Mouse (Mus musculus): ENCODE results near the gene Tbx10. TPM values are rescaled to one million over a fixed set of nuclear protein-coding genes. Genes with fewer than 3 reads are reported as not detected.

The Tbx10 gene
- total RNA-seq, 1 experiment = not detected

DNA sequence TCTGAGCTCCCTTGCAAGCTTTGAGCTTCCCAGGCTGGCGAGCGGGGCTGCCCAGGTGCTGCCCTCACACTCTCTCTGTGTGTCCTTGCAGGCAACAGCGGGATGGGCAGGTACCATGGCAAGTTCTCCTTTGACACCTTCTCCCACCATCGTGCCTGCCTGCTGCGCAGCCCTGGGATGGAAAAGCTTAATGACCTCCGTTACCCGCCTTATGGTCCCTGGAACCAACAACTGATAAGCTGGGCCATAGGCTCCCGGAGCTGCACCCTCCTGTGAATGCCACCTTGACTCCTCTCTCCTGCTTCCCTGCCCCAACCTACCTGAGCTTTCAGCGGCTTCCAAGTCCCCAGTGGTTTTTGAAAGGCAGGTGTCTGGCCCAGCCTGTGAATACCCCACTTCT is 11.6 kb upstream of the Tbx10 start:
- H3K4me1 ChIP-seq (ENCODE audit: control insufficient read depth in 2 of 2, insufficient read depth in 2 of 2, low read length in 2 of 2, poor library complexity in 1 of 2) = peaks cover 0 to 11% of the 10 kb centered on the region in 2 experiments; a peak in 2 of 4 replicates
- no peaks in the 10 kb centered on the region for H3K9me3 ChIP-seq (ENCODE audit: control insufficient read depth, insufficient read depth, low read depth, low read length)
- H3K27ac ChIP-seq (ENCODE audit: insufficient read depth, low read depth, low read length, poor library complexity, severe bottlenecking) = no peak overlapping the region
- in situ Hi-C loops (cut with MboI; ENCODE audit: low sequenced_read_pairs in 2 of 2, unreplicated experiment in 2 of 2) = no loop called here
- TF ChIP-seq CHD2 (IDR thresholded peaks at IDR 0.05; ENCODE audit: low read depth, low read length) (no peak), ZC3H11A (IDR thresholded peaks at IDR 0.05; ENCODE audit: borderline replicate concordance, low read depth, low read length) (no peak), HCFC1 (IDR thresholded peaks at IDR 0.05; ENCODE audit: borderline replicate concordance, insufficient read depth, low read length) (no peak), ZNF384 (IDR thresholded peaks at IDR 0.05; ENCODE audit: low read depth, low read length) (no peak), MAFK (IDR thresholded peaks at IDR 0.05; ENCODE audit: insufficient read depth, low read depth, low read length) (no peak)
- no peak for DNase-seq (ENCODE audit: low read depth, low spot score)
- H3K36me3 ChIP-seq (ENCODE audit: control insufficient read depth, insufficient read depth, low read length, poor library complexity, severe bottlenecking) = no peaks in the 10 kb centered on the region
- no peak overlapping the region for H3K9ac ChIP-seq (ENCODE audit: insufficient read depth, low read depth, low read length, poor library complexity, severe bottlenecking)
- H3K4me3 ChIP-seq (ENCODE audit: insufficient read depth in 1 of 2, low read depth in 1 of 2, low read length in 2 of 2, poor library complexity in 1 of 2, severe bottlenecking in 1 of 2) = no peak overlapping the region

GRCm38 (mm10) chr19:3983527-3984200 is 8.9 kb upstream of the Tbx10 start:
- DNase-seq (ENCODE audit: low read depth, low spot score) = no peak
- in situ Hi-C loops (cut with MboI; ENCODE audit: low sequenced_read_pairs in 2 of 2, unreplicated experiment in 2 of 2) = no loop called here
- no peak overlapping the region for H3K4me3 ChIP-seq (ENCODE audit: insufficient read depth in 1 of 2, low read depth in 1 of 2, low read length in 2 of 2, poor library complexity in 1 of 2, severe bottlenecking in 1 of 2)
- TF ChIP-seq ZNF384 (IDR thresholded peaks at IDR 0.05; ENCODE audit: low read depth, low read length) = no peak
- TF ChIP-seq HCFC1 (IDR thresholded peaks at IDR 0.05; ENCODE audit: borderline replicate concordance, insufficient read depth, low read length) = no peak
- TF ChIP-seq MAFK (IDR thresholded peaks at IDR 0.05; ENCODE audit: insufficient read depth, low read depth, low read length) = no peak
- no peak for TF ChIP-seq ZC3H11A (IDR thresholded peaks at IDR 0.05; ENCODE audit: borderline replicate concordance, low read depth, low read length)
- TF ChIP-seq CHD2 (IDR thresholded peaks at IDR 0.05; ENCODE audit: low read depth, low read length) = no peak
- no peaks in the 10 kb centered on the region for H3K9me3 ChIP-seq (ENCODE audit: control insufficient read depth, insufficient read depth, low read depth, low read length)
- no peaks in the 10 kb centered on the region for H3K36me3 ChIP-seq (ENCODE audit: control insufficient read depth, insufficient read depth, low read length, poor library complexity, severe bottlenecking)
- no peak overlapping the region for H3K9ac ChIP-seq (ENCODE audit: insufficient read depth, low read depth, low read length, poor library complexity, severe bottlenecking)
- peaks cover 0 to 25% of the 10 kb centered on the region in 2 experiments; a peak in 2 of 4 replicates for H3K4me1 ChIP-seq (ENCODE audit: control insufficient read depth in 2 of 2, insufficient read depth in 2 of 2, low read length in 2 of 2, poor library complexity in 1 of 2)
- no peak overlapping the region for H3K27ac ChIP-seq (ENCODE audit: insufficient read depth, low read depth, low read length, poor library complexity, severe bottlenecking)

DNA sequence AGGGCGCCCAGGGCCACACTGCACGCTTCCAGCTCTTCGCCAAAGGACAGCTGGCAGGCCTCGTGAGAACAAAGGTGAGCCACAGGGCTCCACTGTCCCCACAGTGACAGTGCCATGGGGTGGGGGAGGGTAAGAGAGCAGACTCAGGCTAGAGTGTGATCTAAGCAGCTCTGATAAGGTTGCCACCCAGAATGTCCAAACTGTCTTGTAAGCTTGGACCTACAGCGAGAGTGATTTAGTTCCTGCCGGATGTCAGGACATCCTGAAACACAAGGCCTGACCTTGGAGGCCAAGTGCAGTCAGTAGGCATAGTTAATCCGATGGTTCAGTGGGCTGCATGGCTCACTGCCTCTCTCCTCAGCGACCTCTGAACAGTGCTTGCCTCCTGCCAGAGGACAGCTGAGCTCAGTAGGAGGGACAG is 7.3 kb upstream of the Tbx10 start:
- peaks cover 0 to 25% of the 10 kb centered on the region in 2 experiments; a peak in 2 of 4 replicates for H3K4me1 ChIP-seq (ENCODE audit: control insufficient read depth in 2 of 2, insufficient read depth in 2 of 2, low read length in 2 of 2, poor library complexity in 1 of 2)
- DNase-seq (ENCODE audit: low read depth, low spot score) = no peak

DNA sequence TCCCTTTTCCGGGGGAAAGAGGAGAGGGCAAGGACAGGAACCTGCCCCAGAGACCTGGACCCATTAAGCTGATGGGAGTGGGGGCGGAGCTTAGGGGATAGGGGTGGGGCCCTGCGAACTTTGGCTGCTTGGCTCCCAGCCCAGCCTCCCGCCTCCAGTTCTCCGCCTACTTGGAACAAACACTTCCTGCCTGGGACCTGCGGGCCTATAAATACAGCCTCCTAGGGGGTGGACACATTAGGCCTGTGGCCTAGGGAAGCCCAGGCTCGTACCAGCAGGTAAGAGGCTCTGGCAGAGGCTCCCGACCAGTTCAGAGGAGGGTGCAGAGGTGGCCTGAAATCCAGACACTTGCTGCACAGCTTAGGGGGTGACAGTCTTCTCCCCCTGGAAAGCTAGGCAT is 6.2 kb upstream of the Tbx10 start, which contains the start of gene Acy3:
Acy3 (plus strand) TSS at position 237 of the 400 bp plus-strand sequence.
- 0 out of 2 replicates have a peak within 1 kb of the TSS, but pooled peaks have one; percentile 28 for H3K9ac ChIP-seq (ENCODE audit: insufficient read depth, low read depth, low read length, poor library complexity, severe bottlenecking)
- TF ChIP-seq HCFC1 (IDR thresholded peaks at IDR 0.05; ENCODE audit: borderline replicate concordance, insufficient read depth, low read length) (no peak), CHD2 (IDR thresholded peaks at IDR 0.05; ENCODE audit: low read depth, low read length) (no peak), ZNF384 (IDR thresholded peaks at IDR 0.05; ENCODE audit: low read depth, low read length) (no peak), MAFK (IDR thresholded peaks at IDR 0.05; ENCODE audit: insufficient read depth, low read depth, low read length) (no peak), ZC3H11A (IDR thresholded peaks at IDR 0.05; ENCODE audit: borderline replicate concordance, low read depth, low read length) (no peak)
- H3K27ac ChIP-seq (ENCODE audit: insufficient read depth, low read depth, low read length, poor library complexity, severe bottlenecking) = no peak within 1 kb of the TSS
- peaks cover 0 to 25% of the 10 kb centered on the region in 2 experiments; a peak in 2 of 4 replicates for H3K4me1 ChIP-seq (ENCODE audit: control insufficient read depth in 2 of 2, insufficient read depth in 2 of 2, low read length in 2 of 2, poor library complexity in 1 of 2)
- peak; percentile 56 for DNase-seq (ENCODE audit: low read depth, low spot score)
- no peaks in the 10 kb centered on the region for H3K36me3 ChIP-seq (ENCODE audit: control insufficient read depth, insufficient read depth, low read length, poor library complexity, severe bottlenecking)
- 0 out of 4 replicates have a peak within 1 kb of the TSS, but pooled peaks of 1 of the 2 experiments have one; percentile 10 for H3K4me3 ChIP-seq (ENCODE audit: insufficient read depth in 1 of 2, low read depth in 1 of 2, low read length in 2 of 2, poor library complexity in 1 of 2, severe bottlenecking in 1 of 2)
- H3K9me3 ChIP-seq (ENCODE audit: control insufficient read depth, insufficient read depth, low read depth, low read length) = no peaks in the 10 kb centered on the region
- in situ Hi-C loops (cut with MboI; ENCODE audit: low sequenced_read_pairs in 2 of 2, unreplicated experiment in 2 of 2) = no loop called here

More for the DNA sequence above, 7.3 kb upstream of the Tbx10 start:
- Histone ChIP-seq H3K4me3 (ENCODE audit: insufficient read depth in 1 of 2, low read depth in 1 of 2, low read length in 2 of 2, poor library complexity in 1 of 2, severe bottlenecking in 1 of 2) (no peak overlapping the region), H3K36me3 (ENCODE audit: control insufficient read depth, insufficient read depth, low read length, poor library complexity, severe bottlenecking) (no peaks in the 10 kb centered on the region), H3K9me3 (ENCODE audit: control insufficient read depth, insufficient read depth, low read depth, low read length) (no peaks in the 10 kb centered on the region), H3K27ac (ENCODE audit: insufficient read depth, low read depth, low read length, poor library complexity, severe bottlenecking) (no peak overlapping the region), H3K9ac (ENCODE audit: insufficient read depth, low read depth, low read length, poor library complexity, severe bottlenecking) (no peak overlapping the region)
- TF ChIP-seq MAFK (IDR thresholded peaks at IDR 0.05; ENCODE audit: insufficient read depth, low read depth, low read length) (no peak), ZC3H11A (IDR thresholded peaks at IDR 0.05; ENCODE audit: borderline replicate concordance, low read depth, low read length) (no peak)
- in situ Hi-C loops (cut with MboI; ENCODE audit: low sequenced_read_pairs in 2 of 2, unreplicated experiment in 2 of 2) = no loop called here
